Mouse (Mus musculus) cerebellum, adult 2 months (tissue): Measurements from ENCODE around the gene Il34.

Experiments used
- CTCF ChIP-seq: fragments of 200-500 bp; IDR thresholded peaks from 2 replicates; pipeline ENCODE4 v1.5.1; 2011; ENCODE audit warnings: low read depth, mild to moderate bottlenecking, control low read depth, low read length, moderate library complexity, borderline replicate concordance; ENCODE audit not compliant: insufficient read depth
- POLR2A ChIP-seq: fragments of 200-500 bp; IDR thresholded peaks from 2 replicates; pipeline ENCODE4 v1.6.1; 2011; ENCODE audit warnings: low read length, control low read depth, borderline replicate concordance; ENCODE audit not compliant: insufficient read depth

DNA sequence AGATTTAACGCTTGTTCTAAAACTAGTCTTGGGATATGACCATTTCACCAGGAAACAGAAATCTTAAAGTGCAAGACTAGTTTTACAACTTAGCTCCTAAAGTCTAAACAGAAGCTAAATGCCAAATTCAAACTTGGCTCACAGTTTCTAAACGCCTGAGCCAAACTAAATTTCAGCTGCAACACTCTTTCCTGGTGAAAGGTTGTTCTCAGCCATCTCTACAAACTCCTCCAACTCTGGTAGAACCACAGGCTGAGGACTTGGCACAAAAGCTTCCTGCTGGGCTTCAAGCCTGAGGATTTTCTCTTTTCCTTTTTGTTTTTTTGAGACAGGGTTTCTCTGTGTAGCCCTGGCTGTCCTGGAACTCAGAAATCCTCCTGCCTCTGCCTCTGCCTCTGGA, 14.5 kb upstream of the Il34 start:
- TF ChIP-seq CTCF (no peak), POLR2A (no peak)
